Mouse (Mus musculus): ENCODE measurements around the gene Olfr676. TPM values are rescaled to one million over a fixed set of nuclear protein-coding genes. Genes with fewer than 3 reads are reported as not detected.
"Not testable (repeated sequence)": the region's sequence is repeated elsewhere in the genome, so short reads cannot be mapped to it uniquely, and the experiment has no call there.

The Olfr676 gene
- polyA plus RNA-seq (2015; fragmentation: Nextera tagmentation; extraction: Ambion mirVana), result not detected in 2 replicates

- H3K4me2 ChIP-seq, result no peak within 1 kb of the TSS
- no peaks in the 10 kb centered on the region for H3K36me3 ChIP-seq
- H3K4me1 ChIP-seq, result no peaks in the 10 kb centered on the region
- no peaks in the 10 kb centered on the region for H3K9me3 ChIP-seq
- no peak within 1 kb of the TSS for H3K4me3 ChIP-seq
- ATAC-seq (ENCODE audit: insufficient number of reproducible peaks, low FRiP score, low TSS enrichment, low read depth), result no peak
- no peaks in the 10 kb centered on the region for H3K27me3 ChIP-seq
- H3K9ac ChIP-seq, result no peak within 1 kb of the TSS
- H3K27ac ChIP-seq, result no peak within 1 kb of the TSS
Observed at GRCm38 (mm10) chr7:105032398-105032797, at the start of gene Olfr676. Gene Olfr676 (plus strand): TSS chr7:105032698.

DNA sequence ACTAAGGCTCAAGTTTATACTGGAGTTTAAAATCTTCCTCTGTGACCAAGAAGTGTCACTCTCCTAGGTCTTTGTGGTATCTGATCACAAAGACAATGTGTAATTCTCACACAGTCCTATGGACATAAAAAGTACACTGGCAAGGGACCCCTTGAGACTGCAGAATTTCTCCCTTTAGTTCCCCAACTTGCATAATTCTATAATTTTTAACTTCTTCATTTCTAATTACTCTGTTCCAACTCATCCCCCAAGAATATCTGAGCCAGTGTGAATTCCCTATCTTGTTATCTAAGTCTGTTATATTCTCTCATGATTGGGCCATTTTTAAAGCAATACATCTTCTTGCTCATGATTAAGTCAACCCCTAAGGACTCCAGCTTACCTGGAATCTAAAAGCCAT, 30.6 kb upstream of the Olfr676 start, which contains the start of gene Olfr672:
Gene Olfr672, minus strand, starts transcription at position 101 of the 400 bp plus-strand sequence.
- Histone ChIP-seq H3K4me3 (no peak within 1 kb of the TSS), H3K36me3 (no peaks in the 10 kb centered on the region)

DNA sequence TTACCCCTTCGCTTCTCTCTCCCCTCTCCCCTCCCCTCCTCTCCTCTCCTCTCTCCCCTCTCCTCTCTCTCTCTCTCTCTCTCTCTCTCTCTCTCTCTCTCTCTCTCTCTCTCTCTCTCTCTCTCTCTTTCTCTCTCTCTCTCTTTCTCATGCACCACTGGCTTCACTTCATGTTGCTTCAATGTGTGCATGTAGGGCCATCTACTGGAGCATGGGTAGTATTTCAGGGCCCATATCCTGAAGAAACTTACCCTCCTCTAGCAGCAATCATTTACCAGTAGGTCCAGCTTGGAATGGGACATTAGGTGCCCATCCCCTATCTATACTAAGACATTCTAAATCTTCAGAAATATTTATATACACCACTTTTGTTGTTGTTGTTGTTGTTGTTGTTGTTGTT, 10.0 kb upstream of the Olfr676 start:
- H3K4me2 ChIP-seq, result no peak overlapping the region
- no peak overlapping the region for H3K27ac ChIP-seq
- 75% methylated on average over 1 of the region's 1 CpGs for WGBS
- H3K27me3 ChIP-seq, result no peaks in the 10 kb centered on the region
- no peak overlapping the region for H3K9ac ChIP-seq
- no peak for ATAC-seq (ENCODE audit: insufficient number of reproducible peaks, low FRiP score, low TSS enrichment, low read depth)
- H3K9me3 ChIP-seq, result no peaks in the 10 kb centered on the region
- no peaks in the 10 kb centered on the region for H3K36me3 ChIP-seq
- H3K4me1 ChIP-seq, result no peaks in the 10 kb centered on the region
- no peak overlapping the region for H3K4me3 ChIP-seq

More for the DNA sequence above, 30.6 kb upstream of the Olfr676 start, which contains the start of gene Olfr672:
- H3K9me3 ChIP-seq, result no peaks in the 10 kb centered on the region
- no peaks in the 10 kb centered on the region for H3K27me3 ChIP-seq
- no peak within 1 kb of the TSS for H3K4me2 ChIP-seq
- no peak for ATAC-seq (ENCODE audit: insufficient number of reproducible peaks, low FRiP score, low TSS enrichment, low read depth)
- H3K4me1 ChIP-seq, result no peaks in the 10 kb centered on the region
- H3K27ac ChIP-seq, result no peak within 1 kb of the TSS
- H3K9ac ChIP-seq, result no peak within 1 kb of the TSS

DNA sequence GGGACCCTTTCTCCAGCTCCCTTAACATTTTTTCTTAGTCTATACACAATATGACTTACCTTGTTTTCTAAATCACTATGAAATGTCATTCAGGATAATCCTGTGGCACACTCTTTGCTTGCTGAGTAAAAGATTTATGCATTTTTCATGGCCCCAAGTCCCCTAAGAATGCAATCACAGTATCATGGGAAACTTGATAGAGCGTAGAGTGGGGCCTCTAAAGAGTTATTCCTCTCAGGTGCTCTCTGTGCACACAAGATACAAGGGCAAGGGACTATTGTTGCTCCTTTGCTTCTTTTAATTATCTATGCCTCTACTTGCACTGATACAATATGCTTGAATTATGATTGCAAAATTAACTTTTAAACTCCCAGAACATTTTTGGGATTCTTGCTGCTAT, 4.1 kb upstream of the Olfr676 start, which contains the start of gene Olfr675:
Gene Olfr675, minus strand, starts transcription at position 101 of the 400 bp plus-strand sequence.
- no peaks in the 10 kb centered on the region for H3K36me3 ChIP-seq
- H3K4me1 ChIP-seq, result no peaks in the 10 kb centered on the region
- no peaks in the 10 kb centered on the region for H3K9me3 ChIP-seq
- no peak within 1 kb of the TSS for H3K9ac ChIP-seq
- ATAC-seq (ENCODE audit: insufficient number of reproducible peaks, low FRiP score, low TSS enrichment, low read depth), result no peak
- no peak within 1 kb of the TSS for H3K4me2 ChIP-seq
- H3K27ac ChIP-seq, result no peak within 1 kb of the TSS
- no peak within 1 kb of the TSS for H3K4me3 ChIP-seq
- WGBS, result 72% methylated on average over 1 of the region's 1 CpGs
- no peaks in the 10 kb centered on the region for H3K27me3 ChIP-seq

DNA sequence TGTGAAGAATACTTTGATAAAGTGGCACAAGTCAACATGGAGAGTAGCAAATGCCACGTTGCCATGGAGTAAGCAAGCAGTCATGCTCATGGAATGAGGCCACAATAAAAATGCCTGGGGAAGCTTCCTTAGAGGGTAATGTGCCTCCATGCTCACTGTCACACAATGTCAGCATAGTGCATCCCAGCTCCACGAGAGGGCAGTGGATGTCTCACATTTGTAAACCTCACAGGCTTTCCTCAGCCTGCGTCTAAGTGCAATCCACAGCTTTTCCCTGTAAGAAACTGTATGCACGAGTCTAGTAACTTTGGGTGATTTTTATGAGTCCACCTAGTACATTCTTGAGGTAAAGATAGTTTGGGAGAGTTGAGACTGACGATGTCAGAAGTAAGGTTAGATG, 1.3 kb downstream of the Olfr676 start:
- H3K4me3 ChIP-seq; H3K4me2 ChIP-seq; H3K27ac ChIP-seq; H3K27me3 ChIP-seq; H3K36me3 ChIP-seq; H3K9ac ChIP-seq; H3K9me3 ChIP-seq; ATAC-seq (ENCODE audit: insufficient number of reproducible peaks, low FRiP score, low TSS enrichment, low read depth); H3K4me1 ChIP-seq: not testable (repeated sequence)
- 48% methylated on average over 5 of the region's 5 CpGs for WGBS

DNA sequence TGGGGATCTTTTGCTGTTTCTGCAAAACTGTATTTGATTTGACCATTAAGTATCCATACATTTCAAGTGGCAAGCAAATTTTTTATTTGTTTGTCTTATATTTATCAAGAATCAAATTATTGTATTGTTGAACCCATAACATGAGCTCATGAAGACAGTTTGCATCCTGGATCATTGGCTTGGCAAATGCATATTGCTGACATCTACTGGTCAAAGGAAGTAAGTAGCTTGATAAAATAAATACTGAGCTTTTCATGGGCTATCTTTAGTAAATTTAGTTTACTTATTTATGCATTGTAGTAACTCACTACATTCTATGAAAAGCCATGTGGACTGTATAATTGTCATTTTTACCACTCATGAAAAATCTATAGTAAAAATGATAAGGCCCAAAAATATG, 26.5 kb downstream of the Olfr676 start:
- no peak for ATAC-seq (ENCODE audit: insufficient number of reproducible peaks, low FRiP score, low TSS enrichment, low read depth)
- no peaks in the 10 kb centered on the region for H3K36me3 ChIP-seq

DNA sequence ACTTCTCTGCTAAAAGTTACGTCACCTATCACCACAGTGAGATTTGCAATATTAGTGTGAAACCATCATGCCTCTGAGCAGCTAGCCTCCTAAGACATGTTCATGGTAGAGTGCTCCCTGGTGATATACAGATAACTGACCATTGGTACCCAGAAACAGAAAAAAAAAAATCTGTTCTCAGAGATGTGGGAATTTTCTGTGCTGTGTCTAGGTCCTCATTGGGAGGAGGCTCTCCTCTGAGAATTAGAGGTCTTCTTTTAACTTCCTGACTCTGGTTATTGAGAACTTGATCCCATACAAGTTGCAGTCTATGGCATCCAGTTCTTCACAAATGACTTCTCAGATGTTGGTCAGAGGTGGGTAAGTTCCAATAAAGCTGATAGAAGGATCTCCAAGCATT, 31.7 kb downstream of the Olfr676 start, which contains the start of gene Olfr678:
Gene Olfr678, plus strand, starts transcription at position 301 of the 400 bp plus-strand sequence.
- H3K4me2 ChIP-seq, result no peak within 1 kb of the TSS
- ATAC-seq (ENCODE audit: insufficient number of reproducible peaks, low FRiP score, low TSS enrichment, low read depth), result no peak
- no peaks in the 10 kb centered on the region for H3K9me3 ChIP-seq
- H3K4me1 ChIP-seq, result no peaks in the 10 kb centered on the region
- no peak within 1 kb of the TSS for H3K9ac ChIP-seq
- H3K27me3 ChIP-seq, result no peaks in the 10 kb centered on the region
- no peak within 1 kb of the TSS for H3K27ac ChIP-seq
- H3K36me3 ChIP-seq, result no peaks in the 10 kb centered on the region
- 81% methylated on average over 1 of the region's 1 CpGs for WGBS
- no peak within 1 kb of the TSS for H3K4me3 ChIP-seq

More for the DNA sequence above, 26.5 kb downstream of the Olfr676 start:
- Histone ChIP-seq H3K9ac (no peak overlapping the region), H3K4me3 (no peak overlapping the region), H3K4me1 (no peaks in the 10 kb centered on the region), H3K27ac (no peak overlapping the region), H3K4me2 (no peak overlapping the region), H3K27me3 (no peaks in the 10 kb centered on the region), H3K9me3 (no peaks in the 10 kb centered on the region)

GRCm38 (mm10) chr7:105080905-105081304, 48.4 kb downstream of the Olfr676 start, which contains the start of gene Olfr679:
Gene Olfr679 (plus strand): TSS chr7:105081205.
- H3K9ac ChIP-seq, result no peak within 1 kb of the TSS
- 57% methylated on average over 1 of the region's 1 CpGs for WGBS
- no peaks in the 10 kb centered on the region for H3K9me3 ChIP-seq
- no peak within 1 kb of the TSS for H3K4me2 ChIP-seq
- no peak within 1 kb of the TSS for H3K4me3 ChIP-seq
- no peaks in the 10 kb centered on the region for H3K36me3 ChIP-seq
- H3K4me1 ChIP-seq, result no peaks in the 10 kb centered on the region
- no peak within 1 kb of the TSS for H3K27ac ChIP-seq
- ATAC-seq (ENCODE audit: insufficient number of reproducible peaks, low FRiP score, low TSS enrichment, low read depth), result no peak
- no peaks in the 10 kb centered on the region for H3K27me3 ChIP-seq

Other genes with a start within 250 kb of the Olfr676 start
- gene Usp17lb, start 190.1 kb upstream of the Olfr676 start, polyA plus RNA-seq (2015; fragmentation: Nextera tagmentation; extraction: Ambion mirVana), result not detected in 2 replicates
- gene Usp17la, start 175.7 kb upstream of the Olfr676 start, polyA plus RNA-seq (2015; fragmentation: Nextera tagmentation; extraction: Ambion mirVana), result not detected in 2 replicates
- not detected in 2 replicates for gene Olfr665, start 154.7 kb upstream of the Olfr676 start, polyA plus RNA-seq (2015; fragmentation: Nextera tagmentation; extraction: Ambion mirVana)
- 0.19 TPM in 1 of 2 replicates, not detected in the other for gene Olfr666, start 136.7 kb upstream of the Olfr676 start, polyA plus RNA-seq (2015; fragmentation: Nextera tagmentation; extraction: Ambion mirVana)
- not detected in 2 replicates for gene Olfr667, start 111.2 kb upstream of the Olfr676 start, polyA plus RNA-seq (2015; fragmentation: Nextera tagmentation; extraction: Ambion mirVana)
- not detected in 2 replicates for gene Olfr668, start 104.6 kb upstream of the Olfr676 start, polyA plus RNA-seq (2015; fragmentation: Nextera tagmentation; extraction: Ambion mirVana)
- gene Olfr669, start 98.5 kb upstream of the Olfr676 start, polyA plus RNA-seq (2015; fragmentation: Nextera tagmentation; extraction: Ambion mirVana), result not detected in 2 replicates
- not detected in 2 replicates for gene Olfr670, start 70.1 kb upstream of the Olfr676 start, polyA plus RNA-seq (2015; fragmentation: Nextera tagmentation; extraction: Ambion mirVana)
- gene Olfr671, start 53.6 kb upstream of the Olfr676 start, polyA plus RNA-seq (2015; fragmentation: Nextera tagmentation; extraction: Ambion mirVana), result not detected in 2 replicates
- gene Olfr672, start 30.7 kb upstream of the Olfr676 start, polyA plus RNA-seq (2015; fragmentation: Nextera tagmentation; extraction: Ambion mirVana), result not detected in 2 replicates
- not detected in 2 replicates for gene Olfr675, start 4.2 kb upstream of the Olfr676 start, polyA plus RNA-seq (2015; fragmentation: Nextera tagmentation; extraction: Ambion mirVana)
- gene Olfr677, start 18.7 kb downstream of the Olfr676 start, polyA plus RNA-seq (2015; fragmentation: Nextera tagmentation; extraction: Ambion mirVana), result not detected in 2 replicates
- gene Olfr678, start 31.8 kb downstream of the Olfr676 start, polyA plus RNA-seq (2015; fragmentation: Nextera tagmentation; extraction: Ambion mirVana), result not detected in 2 replicates
- not detected in 2 replicates for gene Olfr679, start 48.5 kb downstream of the Olfr676 start, polyA plus RNA-seq (2015; fragmentation: Nextera tagmentation; extraction: Ambion mirVana)
- not detected in 2 replicates for gene Olfr680-ps1, start 60.1 kb downstream of the Olfr676 start, polyA plus RNA-seq (2015; fragmentation: Nextera tagmentation; extraction: Ambion mirVana)
- not detected in 2 replicates for gene Olfr681, start 84.1 kb downstream of the Olfr676 start, polyA plus RNA-seq (2015; fragmentation: Nextera tagmentation; extraction: Ambion mirVana)
- gene Olfr683, start 114.3 kb downstream of the Olfr676 start, polyA plus RNA-seq (2015; fragmentation: Nextera tagmentation; extraction: Ambion mirVana), result not detected in 2 replicates
- not detected in 2 replicates for gene Olfr684, start 131.0 kb downstream of the Olfr676 start, polyA plus RNA-seq (2015; fragmentation: Nextera tagmentation; extraction: Ambion mirVana)
- not detected in 2 replicates for gene Olfr685, start 153.3 kb downstream of the Olfr676 start, polyA plus RNA-seq (2015; fragmentation: Nextera tagmentation; extraction: Ambion mirVana)
- gene Olfr686, start 174.8 kb downstream of the Olfr676 start, polyA plus RNA-seq (2015; fragmentation: Nextera tagmentation; extraction: Ambion mirVana), result not detected in 2 replicates

Data from limb, embryonic 15.5 days (tissue).